Mouse (Mus musculus) ES-Bruce4 (cell line): ENCODE measurements at regions not wholly inside any gene's neighbourhood (a gene's known extent, or its start where the extent isn't known, plus 50 kb on each side); places are given as distances from the start of the nearest gene placed in this dataset.

Experiments
- CTCF ChIP-seq: IDR thresholded peaks from one replicate; pipeline ENCODE4 v1.8.1; 2011; ENCODE audit warnings: low read depth, low read length
- EP300 ChIP-seq: IDR thresholded peaks from 2 replicates; pipeline ENCODE4 v1.6.1; 2011; ENCODE audit warnings: low read depth, low read length; ENCODE audit not compliant: insufficient read depth
- POLR2A ChIP-seq: IDR thresholded peaks from one replicate; pipeline ENCODE4 v1.8.1; 2011; ENCODE audit warnings: low read length; ENCODE audit not compliant: insufficient read depth

GRCm38 (mm10) chr4:45640713-45641112 is 108.4 kb upstream of the Shb start:
- TF ChIP-seq EP300: no peak
- TF ChIP-seq CTCF: no peak
- TF ChIP-seq POLR2A: no peak
